In the genomic region with DNA sequence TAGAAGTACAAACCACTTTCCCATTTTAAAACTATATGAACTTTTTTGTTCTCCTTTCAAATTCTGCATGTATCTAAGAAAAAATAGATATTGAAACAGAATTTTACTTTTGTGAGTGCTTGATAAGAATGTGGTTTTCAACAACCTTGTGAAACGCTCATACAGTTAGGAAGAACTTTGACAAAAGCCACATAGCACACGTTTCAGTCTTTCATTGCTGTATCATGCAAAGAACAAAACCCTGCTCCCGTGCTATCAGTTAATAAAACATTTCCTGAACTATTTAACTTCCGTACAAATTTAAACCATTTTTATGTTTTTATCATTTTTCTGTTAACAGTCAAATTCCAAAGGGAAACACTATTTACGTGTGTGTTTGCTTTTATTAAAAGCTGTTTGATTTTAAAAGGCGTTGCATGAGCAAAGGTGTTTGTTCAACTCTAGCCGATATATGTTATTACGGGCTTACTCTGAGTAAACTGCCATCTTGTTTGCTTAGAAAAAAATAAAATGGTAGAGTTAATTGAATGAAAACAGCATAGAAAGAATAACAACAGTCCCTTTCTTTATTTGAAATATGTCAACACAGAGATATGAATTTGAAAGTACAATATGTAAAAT, we compare ENCODE assay signal across 25 mouse cellular contexts.
A peak's percentile ranks its signal among the peaks of the same experiment; 100 is the strongest.
DNase-seq lines count a peak whose midpoint lies in the region; ATAC-seq and TF ChIP-seq lines count a peak whose summit lies in the region.
"Had no signal": no experiment of that assay in that cellular context is flagged by ENCODE, and none has a peak within 500 bp of the region (broad histone marks: within the 10 kb centered on the region; RNA-seq: fewer than 3 reads in every experiment).

No protein-coding gene starts in this region.

- no peaks in the 10 kb centered on the region for H3K36me3 ChIP-seq in stomach, embryonic 14.5 days (ENCODE audit: control insufficient read depth, insufficient read depth, low read length)
- H3K36me3 ChIP-seq in stomach, postnatal 0 days (ENCODE audit: control insufficient read depth, insufficient read depth, low read length) = no peaks in the 10 kb centered on the region
- H3K36me3 ChIP-seq in liver, embryonic 16.5 days (ENCODE audit: control insufficient read depth, insufficient read depth) = no peaks in the 10 kb centered on the region
- H3K36me3 ChIP-seq: embryonic facial prominence, embryonic 10.5 days; forebrain, embryonic 15.5 days; hindbrain, embryonic 13.5 days; limb, embryonic 10.5 days; midbrain, embryonic 10.5 days had no signal

- ATAC-seq in stomach, embryonic 14.5 days (ENCODE audit: insufficient number of reproducible peaks, insufficient read depth, low FRiP score, low read depth) = peak; percentile 82
- no peak for ATAC-seq in stomach, postnatal 0 days (ENCODE audit: low FRiP score, low TSS enrichment)
- ATAC-seq in granulocyte monocyte progenitor cell, adult 5-6 weeks (replicated peaks; ENCODE audit: poor library complexity, severe bottlenecking) = peak; percentile 84
- ATAC-seq in liver, embryonic 16.5 days (ENCODE audit: low read depth) = peak; percentile 63
- ATAC-seq: forebrain, embryonic 15.5 days; inflammation-experienced regulatory T-cells, adult 6 months had no signal

- DNase-seq in stomach, postnatal 0 days (ENCODE audit: low spot score) = no peak
- no peak for DNase-seq in retina, embryonic 14.5 days (ENCODE audit: low spot score)
- no peak for DNase-seq in natural killer cell, adult 2 months (ENCODE audit: low spot score in 2 of 2)
- no peak for DNase-seq in gastrocnemius, postnatal 25 days
- DNase-seq in right cerebral cortex, postnatal 25 days = no peak
- DNase-seq: adrenal gland, postnatal 10 days; B cell, adult 2 months; cerebellum, adult 9-11 months; gastrocnemius, postnatal 36 days; kidney, adult 2 months; kidney, postnatal 14 days; lung, postnatal 14 days; thymus, adult 18-20 months; thymus, postnatal 36 days had no signal

- WGBS in stomach, embryonic 14.5 days = 58% methylated on average over 8 of the region's 8 CpGs
- WGBS in stomach, postnatal 0 days = 40% methylated on average over 8 of the region's 8 CpGs
- WGBS in liver, embryonic 16.5 days (ENCODE audit: insufficient replicate concordance) = 24% methylated on average over 8 of the region's 8 CpGs

- H3K9me3 ChIP-seq in stomach, embryonic 14.5 days (ENCODE audit: control insufficient read depth, low read depth, low read length) = no peaks in the 10 kb centered on the region
- H3K9me3 ChIP-seq in stomach, postnatal 0 days (ENCODE audit: control insufficient read depth, low read length) = no peaks in the 10 kb centered on the region
- H3K9me3 ChIP-seq in liver, embryonic 16.5 days (replicated peaks; ENCODE audit: control insufficient read depth, low read length) = no peaks in the 10 kb centered on the region
- H3K9me3 ChIP-seq: embryonic facial prominence, embryonic 10.5 days; forebrain, embryonic 15.5 days; hindbrain, embryonic 13.5 days; limb, embryonic 10.5 days; midbrain, embryonic 10.5 days had no signal

- TF ChIP-seq EP300 in stomach, postnatal 0 days (optimal IDR thresholded peaks at IDR 0.05) = no peak

- no peaks in the 10 kb centered on the region for H3K4me1 ChIP-seq in stomach, embryonic 14.5 days (ENCODE audit: control insufficient read depth, insufficient read depth, low read length)
- H3K4me1 ChIP-seq in stomach, postnatal 0 days (replicated peaks; ENCODE audit: control insufficient read depth, insufficient read depth) = no peaks in the 10 kb centered on the region
- no peaks in the 10 kb centered on the region for H3K4me1 ChIP-seq in liver, embryonic 16.5 days (ENCODE audit: control insufficient read depth, low read depth, low read length)
- H3K4me1 ChIP-seq: embryonic facial prominence, embryonic 10.5 days; forebrain, embryonic 15.5 days; hindbrain, embryonic 13.5 days; limb, embryonic 10.5 days had no signal

- H3K27ac ChIP-seq in stomach, embryonic 14.5 days (ENCODE audit: low read length) = no peak overlapping the region
- H3K27ac ChIP-seq in stomach, postnatal 0 days (replicated peaks) = no peak overlapping the region
- H3K27ac ChIP-seq in liver, embryonic 16.5 days (ENCODE audit: low read length) = no peak overlapping the region
- H3K27ac ChIP-seq: embryonic facial prominence, embryonic 10.5 days; forebrain, embryonic 15.5 days; hindbrain, embryonic 13.5 days; layer of hippocampus, adult 2 months; limb, embryonic 10.5 days; midbrain, embryonic 10.5 days had no signal

- H3K4me3 ChIP-seq in stomach, embryonic 14.5 days (ENCODE audit: low read depth, low read length) = no peak overlapping the region
- H3K4me3 ChIP-seq in stomach, postnatal 0 days (ENCODE audit: low read depth, low read length) = no peak overlapping the region
- H3K4me3 ChIP-seq in liver, embryonic 16.5 days (ENCODE audit: low read depth, low read length) = no peak overlapping the region
- H3K4me3 ChIP-seq: embryonic facial prominence, embryonic 10.5 days; forebrain, embryonic 15.5 days; hindbrain, embryonic 13.5 days; layer of hippocampus, adult 2 months; limb, embryonic 10.5 days; midbrain, embryonic 10.5 days had no signal

- H3K4me2 ChIP-seq in stomach, embryonic 14.5 days (replicated peaks; ENCODE audit: low read depth, low read length) = no peak overlapping the region
- no peak overlapping the region for H3K4me2 ChIP-seq in stomach, postnatal 0 days (replicated peaks; ENCODE audit: low read depth)
- no peak overlapping the region for H3K4me2 ChIP-seq in liver, embryonic 16.5 days (ENCODE audit: low read depth, low read length)
- H3K4me2 ChIP-seq: forebrain, embryonic 15.5 days; hindbrain, embryonic 13.5 days had no signal

- H3K27me3 ChIP-seq in stomach, embryonic 14.5 days (ENCODE audit: control insufficient read depth, insufficient read depth, low read length) = no peaks in the 10 kb centered on the region
- no peaks in the 10 kb centered on the region for H3K27me3 ChIP-seq in stomach, postnatal 0 days (ENCODE audit: control insufficient read depth, insufficient read depth, low read length)
- no peaks in the 10 kb centered on the region for H3K27me3 ChIP-seq in liver, embryonic 16.5 days (ENCODE audit: control insufficient read depth, insufficient read depth, low read depth, low read length)
- H3K27me3 ChIP-seq: CH12.LX; forebrain, embryonic 15.5 days; hindbrain, embryonic 13.5 days had no signal

- TF ChIP-seq CTCF in stomach, postnatal 0 days (IDR thresholded peaks at IDR 0.05; ENCODE audit: low read depth) = no peak

- H3K9ac ChIP-seq in stomach, embryonic 14.5 days (replicated peaks; ENCODE audit: low read depth, low read length) = no peak overlapping the region
- H3K9ac ChIP-seq in stomach, postnatal 0 days (ENCODE audit: low read length) = no peak overlapping the region
- H3K9ac ChIP-seq in liver, embryonic 16.5 days (ENCODE audit: low read depth, low read length) = no peak overlapping the region
- H3K9ac ChIP-seq: forebrain, embryonic 15.5 days; hindbrain, embryonic 13.5 days had no signal
